Mouse (Mus musculus) megakaryocyte, embryonic 14.5 days (primary cell): Measurements from ENCODE around the gene Pdhb. TPM values are rescaled to one million over a fixed set of nuclear protein-coding genes. Genes with fewer than 3 reads are reported as not detected.

ENCODE experiments used
- H3K27me3 ChIP-seq: replicated peaks from 2 replicates; pipeline ENCODE3; 2012; ENCODE audit warnings: inconsistent platforms
- H3K36me3 ChIP-seq: replicated peaks from 2 replicates; pipeline ENCODE3; 2012; ENCODE audit warnings: low read length, inconsistent platforms, mixed read lengths
- H3K4me1 ChIP-seq: 2 replicates; pipeline ENCODE4 v1.6.1; 2012; ENCODE audit warnings: inconsistent platforms
- H3K4me3 ChIP-seq: replicated peaks from 2 replicates; pipeline ENCODE3; 2012; ENCODE audit warnings: moderate library complexity, mild to moderate bottlenecking, inconsistent platforms
- H3K9me3 ChIP-seq: 2 replicates; pipeline ENCODE4 v1.6.1; 2012; ENCODE audit warnings: inconsistent platforms
- FLI1 ChIP-seq: IDR thresholded peaks from 2 replicates; pipeline ENCODE4 v1.6.1; 2012; ENCODE audit warnings: low read length, inconsistent platforms, mixed read lengths
- GATA1 ChIP-seq: IDR thresholded peaks from 3 replicates; pipeline ENCODE4 v1.6.1; 2012; ENCODE audit warnings: mixed read lengths, low read length, inconsistent platforms, borderline replicate concordance
- polyA plus RNA-seq: library from polyadenylated mRNA; stranded (reverse); fragments of >175 nt; gene quantifications from 2 replicates; pipeline ENCODE4 v1.2.3, GENCODE M21; 2012; ENCODE audit warnings: low replicate concordance; ENCODE audit not compliant: insufficient read depth

The Pdhb gene
- 47.0 TPM in 1 of 2 replicates, not detected in the other for polyA plus RNA-seq

DNA sequence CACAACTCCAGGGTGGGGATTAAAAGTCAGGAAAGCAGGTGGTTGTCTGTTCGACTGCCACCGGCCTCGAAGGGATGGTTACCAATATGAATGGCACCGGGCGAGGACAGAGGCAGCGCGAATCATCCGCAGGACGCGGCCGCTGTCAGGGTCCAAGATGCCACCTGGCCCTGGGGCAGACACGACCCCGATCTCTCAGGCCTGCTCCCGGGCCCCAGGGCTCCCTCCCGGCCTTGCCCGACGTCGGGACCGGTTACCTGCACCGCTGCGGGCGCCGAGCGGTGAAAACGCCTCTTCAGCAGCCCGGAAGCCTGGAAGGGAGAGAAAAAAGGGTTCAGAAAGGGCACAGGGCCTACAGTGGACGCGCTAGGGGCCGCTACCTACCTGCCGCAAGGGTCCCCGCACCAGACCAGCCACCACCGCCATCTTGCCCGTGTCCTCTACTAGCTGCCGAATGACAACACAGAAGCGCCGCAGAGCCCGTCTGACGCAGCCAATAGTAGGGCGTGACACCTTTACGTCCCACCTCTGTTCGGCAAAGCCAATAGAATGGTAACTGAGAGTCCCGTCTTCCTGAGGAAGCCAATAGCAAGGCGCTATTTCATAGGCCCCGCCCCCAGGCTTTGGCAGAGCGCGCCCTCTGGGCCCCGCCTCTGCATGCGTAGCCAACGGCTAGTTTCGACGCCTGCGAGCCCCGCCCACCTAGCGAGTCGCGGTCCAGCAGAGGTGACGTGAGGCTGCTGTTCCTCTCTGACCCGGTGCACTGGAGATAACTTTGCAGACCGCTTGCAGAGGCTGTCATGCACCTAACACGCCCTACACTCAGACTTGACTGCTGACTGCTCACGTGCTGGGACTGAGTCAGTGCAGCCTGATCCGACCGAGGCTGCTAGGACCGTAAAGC, at the start of gene Pdhb:
Pdhb (minus strand) TSS at position 519 of the 904 bp plus-strand sequence.
- H3K4me3 ChIP-seq: peak within 1 kb of the TSS; percentile 94
- no peaks in the 10 kb centered on the region for H3K9me3 ChIP-seq
- TF ChIP-seq GATA1 (no peak), FLI1 (no peak)
- H3K36me3 ChIP-seq: peaks cover 37% of the 10 kb centered on the region
- H3K4me1 ChIP-seq: peaks cover 17% of the 10 kb centered on the region
- peaks cover 2% of the 10 kb centered on the region for H3K27me3 ChIP-seq

DNA sequence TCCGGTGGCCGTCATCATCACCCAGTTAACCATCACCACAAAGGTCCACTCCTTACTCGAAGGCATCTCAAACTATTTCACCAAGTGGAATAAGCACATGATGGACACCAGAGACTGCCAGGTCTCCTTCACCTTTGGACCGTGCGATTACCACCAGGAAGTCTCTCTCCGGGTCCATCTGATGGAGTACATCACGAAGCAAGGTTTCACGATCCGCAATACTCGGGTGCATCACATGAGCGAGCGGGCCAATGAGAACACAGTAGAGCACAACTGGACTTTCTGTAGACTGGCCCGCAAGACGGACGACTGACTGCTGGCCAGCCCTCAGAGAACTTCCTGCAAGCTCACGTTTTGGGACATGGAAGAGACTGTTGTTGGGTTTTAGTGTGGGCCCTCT, 49.7 kb upstream of the Pdhb start:
- Histone ChIP-seq H3K27me3 (peaks cover 6% of the 10 kb centered on the region), H3K4me3 (no peak overlapping the region), H3K4me1 (peaks cover 7% of the 10 kb centered on the region), H3K36me3 (peaks cover 5% of the 10 kb centered on the region), H3K9me3 (no peaks in the 10 kb centered on the region)
- no peak for TF ChIP-seq FLI1
- TF ChIP-seq GATA1: no peak

DNA sequence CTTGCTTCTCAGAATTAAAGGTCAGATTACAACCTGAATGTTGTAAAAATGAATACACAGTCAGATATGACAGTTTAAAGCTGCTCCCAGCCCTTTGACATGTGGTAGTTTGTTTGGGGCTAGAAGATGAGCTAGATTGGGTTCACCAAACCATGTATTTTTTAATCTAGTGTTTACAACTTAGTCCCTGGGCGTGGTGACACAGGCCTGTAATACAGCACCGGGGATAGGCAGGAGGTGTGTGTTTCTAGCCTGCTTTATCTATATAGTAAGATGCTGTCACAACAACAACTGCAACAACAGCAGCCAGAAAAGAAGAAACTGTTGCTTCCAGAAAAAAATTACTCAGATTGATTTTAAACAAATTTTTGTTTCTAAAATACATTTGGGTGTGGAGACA, 48.1 kb upstream of the Pdhb start:
- H3K4me3 ChIP-seq: no peak overlapping the region

GRCm38 (mm10) chr14:8220306-8220705, 47.5 kb upstream of the Pdhb start:
- Histone ChIP-seq H3K27me3 (peaks cover 2% of the 10 kb centered on the region), H3K9me3 (no peaks in the 10 kb centered on the region), H3K4me3 (no peak overlapping the region), H3K4me1 (peaks cover 14% of the 10 kb centered on the region), H3K36me3 (peaks cover 5% of the 10 kb centered on the region)
- TF ChIP-seq GATA1: no peak

More for the DNA sequence above, 48.1 kb upstream of the Pdhb start:
- no peak for TF ChIP-seq GATA1
- TF ChIP-seq FLI1: no peak
- H3K9me3 ChIP-seq: no peaks in the 10 kb centered on the region
- peaks cover 10% of the 10 kb centered on the region for H3K4me1 ChIP-seq
- H3K27me3 ChIP-seq: no peaks in the 10 kb centered on the region
- H3K36me3 ChIP-seq: peaks cover 5% of the 10 kb centered on the region

DNA sequence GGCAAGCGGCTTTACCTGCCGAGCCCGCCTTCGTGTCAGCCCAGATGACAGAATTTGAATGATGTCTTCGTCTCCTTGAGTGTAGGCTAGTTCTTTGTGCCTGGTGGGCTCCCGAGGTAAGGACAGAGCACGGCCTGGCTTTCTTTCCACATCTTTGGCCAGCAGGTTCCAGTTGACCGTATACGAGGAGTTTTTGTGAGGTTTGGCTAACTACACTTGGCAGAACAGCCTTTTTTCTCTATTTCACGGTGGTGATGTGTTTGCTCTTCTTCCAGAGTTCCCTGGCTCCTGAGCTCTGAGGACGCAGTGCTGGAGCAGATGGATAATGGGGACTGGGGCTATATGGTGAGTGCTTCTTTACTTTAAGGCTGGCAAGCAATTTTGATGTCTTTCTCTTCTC, 47.1 kb upstream of the Pdhb start:
- TF ChIP-seq GATA1 (no peak), FLI1 (no peak)
- H3K9me3 ChIP-seq: no peaks in the 10 kb centered on the region
- peaks cover 18% of the 10 kb centered on the region for H3K4me1 ChIP-seq
- peaks cover 3% of the 10 kb centered on the region for H3K27me3 ChIP-seq
- no peak overlapping the region for H3K4me3 ChIP-seq
- peaks cover 5% of the 10 kb centered on the region for H3K36me3 ChIP-seq

- Histone ChIP-seq H3K4me3 (no peak overlapping the region), H3K27me3 (peaks cover 3% of the 10 kb centered on the region), H3K36me3 (peaks cover 5% of the 10 kb centered on the region), H3K9me3 (no peaks in the 10 kb centered on the region), H3K4me1 (peaks cover 20% of the 10 kb centered on the region)
- no peak for TF ChIP-seq FLI1
- no peak for TF ChIP-seq GATA1
Observed at GRCm38 (mm10) chr14:8218730-8219380, 46.0 kb upstream of the Pdhb start.

- H3K27me3 ChIP-seq: peaks cover 3% of the 10 kb centered on the region
- H3K9me3 ChIP-seq: no peaks in the 10 kb centered on the region
- no peak for TF ChIP-seq FLI1
- peaks cover 19% of the 10 kb centered on the region for H3K4me1 ChIP-seq
- H3K4me3 ChIP-seq: no peak overlapping the region
- peaks cover 5% of the 10 kb centered on the region for H3K36me3 ChIP-seq
Observed at GRCm38 (mm10) chr14:8218238-8218637, 45.4 kb upstream of the Pdhb start.

GRCm38 (mm10) chr14:8216100-8216499, 43.3 kb upstream of the Pdhb start:
- no peaks in the 10 kb centered on the region for H3K36me3 ChIP-seq
- peaks cover 19% of the 10 kb centered on the region for H3K4me1 ChIP-seq
- TF ChIP-seq GATA1 (no peak), FLI1 (no peak)
- no peak overlapping the region for H3K4me3 ChIP-seq
- H3K27me3 ChIP-seq: peaks cover 3% of the 10 kb centered on the region
- no peaks in the 10 kb centered on the region for H3K9me3 ChIP-seq

DNA sequence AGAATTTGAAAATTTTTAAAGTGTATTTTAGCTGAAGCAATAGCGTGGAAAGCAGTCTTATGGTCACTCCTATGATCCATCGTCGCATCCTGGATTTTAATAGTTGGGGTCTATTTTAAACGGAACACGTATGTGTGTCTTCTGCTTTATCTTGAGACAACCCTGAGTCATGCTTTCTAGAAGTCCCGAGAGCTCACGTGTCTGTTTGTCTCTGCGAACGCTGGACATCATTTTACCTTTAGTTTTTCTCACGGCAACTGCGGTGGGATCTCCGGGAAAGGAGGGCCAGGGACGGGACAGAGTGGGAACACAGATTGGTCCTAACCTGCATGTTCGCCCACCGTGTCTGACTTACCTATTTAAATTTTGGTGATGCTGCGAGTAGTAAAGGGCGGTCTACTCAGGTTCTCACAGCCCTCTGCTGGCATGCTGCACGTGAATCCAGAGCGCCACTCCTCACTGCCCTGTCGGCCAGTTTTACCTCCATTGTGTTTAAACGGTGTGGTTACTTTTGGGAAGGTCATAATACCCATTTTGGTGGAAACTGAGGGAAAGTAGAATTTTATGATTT, 42.5 kb upstream of the Pdhb start:
- H3K4me1 ChIP-seq: peaks cover 19% of the 10 kb centered on the region
- H3K9me3 ChIP-seq: no peaks in the 10 kb centered on the region
- peak overlapping the region; percentile 59 for H3K4me3 ChIP-seq
- no peaks in the 10 kb centered on the region for H3K36me3 ChIP-seq
- peaks cover 3% of the 10 kb centered on the region for H3K27me3 ChIP-seq
- no peak for TF ChIP-seq GATA1
